Mouse (Mus musculus) CD4-positive, CD25-positive, alpha-beta regulatory T cell, adult 2 months (primary cell): ENCODE data around the gene Gm11034.

Experiments
- DNase-seq: peaks from one replicate; pipeline ENCODE4 v3.0.0-alpha.2; 2012; ENCODE audit warnings: low read depth, low spot score

The Gm11034 gene

DNA sequence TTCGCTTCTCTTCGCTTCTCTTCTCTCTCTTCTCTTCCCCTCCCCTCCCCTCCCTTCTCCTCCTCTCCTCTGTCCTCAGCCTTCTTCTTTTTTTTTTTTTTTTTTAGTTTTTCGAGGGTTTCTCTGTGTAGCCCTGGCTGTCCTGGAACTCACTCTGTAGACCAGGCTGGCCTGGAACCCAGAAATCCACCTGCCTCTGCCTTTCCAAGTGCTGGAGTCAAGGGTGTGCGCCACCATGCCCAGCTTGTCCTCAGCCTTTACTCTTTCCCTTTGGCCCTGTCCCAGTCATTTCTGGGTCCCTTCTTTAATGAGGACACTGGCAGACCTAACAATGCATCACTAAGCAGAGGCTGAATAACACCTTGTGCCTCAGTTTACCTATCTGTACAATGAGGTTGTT, at the start of gene Gm11034:
Gene Gm11034, minus strand, starts transcription at position 101 of the 400 bp plus-strand sequence.
- no peak for DNase-seq

DNA sequence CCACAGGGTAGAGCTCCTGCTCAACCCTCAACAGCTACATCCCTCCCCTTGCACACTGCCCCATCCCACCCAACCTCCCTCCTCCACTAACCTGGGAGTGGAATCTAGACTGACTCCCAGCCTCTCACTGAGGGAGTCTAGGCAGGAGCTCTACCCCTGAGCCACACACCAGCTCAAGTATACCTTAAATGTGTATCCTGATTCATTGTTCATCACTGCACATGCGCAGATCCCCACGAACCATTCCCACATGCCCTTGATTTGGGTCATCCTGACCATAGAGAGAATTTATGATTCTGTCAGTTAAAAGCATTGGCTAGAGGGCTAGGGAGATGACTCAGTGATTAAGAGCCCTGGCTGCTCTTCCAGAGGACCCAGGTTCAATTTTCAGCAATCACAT, 49.3 kb upstream of the Gm11034 start:
- no peak for DNase-seq

DNA sequence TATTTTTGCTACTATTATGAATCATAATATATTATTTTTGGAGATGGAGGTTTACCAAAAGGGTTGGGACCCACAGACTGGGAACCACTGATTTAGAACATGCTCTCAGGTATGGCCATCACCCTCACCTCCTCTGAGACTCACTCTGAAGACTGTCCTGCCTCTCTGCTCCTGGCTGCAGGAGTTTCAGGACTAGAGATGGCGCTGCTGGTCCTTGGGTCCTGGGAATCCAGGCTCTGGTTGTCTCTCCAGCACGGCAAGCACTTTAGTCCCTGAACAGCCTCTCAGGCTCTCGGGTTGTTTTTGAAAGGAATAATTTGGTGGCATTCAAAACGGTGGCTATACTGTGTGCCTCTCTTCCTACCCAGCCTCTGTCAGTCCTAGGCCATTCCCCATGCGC, 48.4 kb upstream of the Gm11034 start:
- DNase-seq: no peak

DNA sequence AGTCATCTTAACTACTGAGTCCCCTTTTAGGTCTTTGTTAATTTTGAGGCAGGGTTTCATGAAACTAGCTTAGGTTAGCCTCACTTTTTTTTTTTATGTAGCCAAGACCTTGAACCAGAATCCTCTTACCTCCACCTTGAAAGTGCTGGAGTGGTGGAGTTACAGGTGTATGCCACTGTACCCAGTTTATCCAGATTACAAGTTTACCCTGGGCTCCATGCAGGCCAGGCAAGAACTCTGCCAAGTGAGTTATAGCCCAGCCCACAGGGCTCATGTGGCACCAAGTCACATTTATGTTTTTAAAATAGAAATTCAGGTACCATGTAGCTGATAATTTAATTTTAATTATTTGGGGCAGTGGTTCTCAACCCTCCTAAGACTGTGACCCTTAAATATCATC, 48.0 kb upstream of the Gm11034 start:
- no peak for DNase-seq

DNA sequence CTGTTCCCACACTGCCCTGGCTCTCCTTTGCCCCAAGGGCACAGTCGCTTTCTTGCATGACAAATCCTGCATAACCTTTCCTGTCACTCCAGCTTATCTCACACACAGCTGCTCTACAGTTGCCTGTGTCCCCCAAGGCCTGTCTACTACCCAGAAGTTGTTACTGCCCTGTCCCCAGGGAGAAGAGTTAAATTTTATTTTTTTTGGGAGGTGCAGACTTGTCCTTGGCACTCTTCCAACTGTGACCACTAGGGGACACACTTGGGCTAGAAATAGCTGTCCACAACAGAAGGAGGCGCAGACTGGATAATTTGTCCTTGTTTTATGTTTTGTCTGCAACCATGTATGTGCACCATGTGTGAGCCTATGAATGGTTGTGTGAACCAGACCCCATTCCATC, 47.6 kb upstream of the Gm11034 start:
- DNase-seq: peak; percentile 91

DNA sequence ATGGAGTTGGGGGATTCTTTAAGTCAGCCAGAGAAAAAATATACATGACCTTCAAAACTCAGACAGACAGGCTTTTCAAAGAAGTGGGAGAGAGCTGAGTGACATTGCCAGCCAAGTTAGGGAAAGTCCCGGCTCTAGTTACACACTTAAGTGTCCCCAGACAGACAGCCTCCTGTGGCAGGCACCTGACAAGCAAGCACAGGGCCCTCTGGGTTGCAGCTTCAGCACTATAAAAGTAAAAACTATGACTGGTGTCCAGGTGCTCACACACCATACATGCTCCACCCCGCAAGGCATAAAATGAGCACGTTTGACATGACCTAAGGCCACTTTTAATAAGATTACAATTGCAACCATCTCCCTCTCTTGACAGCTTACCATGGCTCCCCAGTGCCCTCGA, 47.1 kb upstream of the Gm11034 start:
- peak; percentile 78 for DNase-seq

DNA sequence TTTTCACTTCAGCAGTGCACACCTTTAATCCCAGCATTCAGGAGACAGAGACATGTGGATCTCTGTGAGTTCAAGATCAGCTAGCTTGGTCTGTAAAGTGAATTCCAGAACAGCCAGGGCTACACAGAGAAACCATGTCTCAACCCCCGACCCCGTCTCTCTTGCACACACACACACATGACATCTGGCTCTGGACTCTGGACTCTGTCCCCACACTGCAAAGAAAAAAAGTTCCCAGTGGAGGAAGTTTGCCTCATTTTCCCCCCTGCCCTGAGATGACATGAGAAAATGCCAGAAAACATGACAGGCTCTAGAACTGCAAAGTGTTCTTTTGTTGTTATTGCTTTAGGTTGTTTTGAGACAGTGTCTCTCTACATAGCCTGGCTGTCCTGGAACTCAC, 46.4 kb upstream of the Gm11034 start:
- no peak for DNase-seq

DNA sequence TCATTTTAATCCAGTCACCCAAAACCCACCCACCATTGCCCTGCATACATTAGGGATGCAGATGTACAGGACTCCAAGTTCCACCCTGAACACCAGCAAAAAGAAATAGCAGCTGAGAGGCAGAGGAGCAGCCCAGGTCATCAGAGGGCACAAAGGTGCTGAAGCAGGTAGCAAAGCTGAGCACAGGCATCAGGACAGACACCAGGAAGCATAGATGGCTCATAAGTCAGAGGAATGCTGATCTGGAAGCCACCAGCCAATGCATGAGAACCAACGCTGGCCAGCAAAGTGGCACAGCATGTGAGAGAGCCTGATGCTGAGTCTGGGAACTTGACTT, 44.4 kb upstream of the Gm11034 start:
- DNase-seq: no peak

DNA sequence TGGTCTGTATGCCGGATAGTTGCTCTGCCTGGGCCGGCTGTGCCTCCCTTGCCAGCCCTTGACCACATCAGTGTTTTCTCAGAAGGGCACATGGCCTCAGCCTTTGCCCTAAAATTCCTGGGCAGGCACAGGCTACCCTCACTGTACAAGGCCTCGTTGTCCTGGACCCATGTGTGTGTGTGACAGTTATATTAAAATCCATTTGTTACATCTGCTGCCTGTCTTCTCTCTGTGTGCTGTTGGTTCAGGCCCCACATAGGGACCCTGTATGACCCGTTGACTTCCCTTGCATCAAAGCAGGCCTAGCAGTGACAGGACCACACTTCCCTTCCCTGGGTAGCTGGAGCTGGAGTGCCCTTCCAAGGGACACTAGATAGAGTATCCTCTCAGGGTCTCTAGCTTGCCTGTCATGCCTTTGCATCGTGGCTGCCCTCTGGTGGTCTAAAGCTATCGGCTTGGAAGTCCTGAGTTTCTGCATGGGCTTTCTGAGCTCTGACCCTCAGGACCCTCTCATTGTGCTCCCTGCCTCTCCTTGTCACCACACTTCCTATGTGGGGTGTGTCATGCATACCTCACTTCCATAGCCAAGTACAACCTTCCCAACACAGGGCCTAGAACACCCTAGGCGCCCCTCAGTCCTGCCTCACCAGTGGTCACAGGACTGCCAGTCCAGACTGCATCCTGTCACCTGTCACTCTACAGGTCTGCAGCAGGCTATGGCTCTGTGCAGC, 43.9 kb upstream of the Gm11034 start:
- DNase-seq: peak; percentile 62

DNA sequence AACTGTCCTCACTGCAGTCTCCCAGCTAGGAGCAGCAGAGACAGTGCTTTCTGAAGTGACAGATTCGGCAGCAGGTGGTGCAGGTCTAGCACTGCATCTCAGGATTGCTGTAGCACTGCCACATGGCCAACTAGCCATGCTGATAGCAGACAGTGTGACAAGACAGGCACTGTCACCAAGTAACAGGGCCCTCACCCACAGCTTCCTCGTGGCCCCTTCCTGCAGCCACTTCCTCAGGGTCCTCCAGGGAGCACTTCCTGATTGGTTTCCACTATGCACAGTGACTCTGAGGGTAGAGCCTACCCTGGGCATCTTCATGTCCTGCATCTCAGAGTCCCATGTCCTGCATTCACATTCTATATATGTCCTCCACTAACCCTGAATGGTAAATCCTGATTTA, 31.2 kb upstream of the Gm11034 start:
- DNase-seq: no peak

DNA sequence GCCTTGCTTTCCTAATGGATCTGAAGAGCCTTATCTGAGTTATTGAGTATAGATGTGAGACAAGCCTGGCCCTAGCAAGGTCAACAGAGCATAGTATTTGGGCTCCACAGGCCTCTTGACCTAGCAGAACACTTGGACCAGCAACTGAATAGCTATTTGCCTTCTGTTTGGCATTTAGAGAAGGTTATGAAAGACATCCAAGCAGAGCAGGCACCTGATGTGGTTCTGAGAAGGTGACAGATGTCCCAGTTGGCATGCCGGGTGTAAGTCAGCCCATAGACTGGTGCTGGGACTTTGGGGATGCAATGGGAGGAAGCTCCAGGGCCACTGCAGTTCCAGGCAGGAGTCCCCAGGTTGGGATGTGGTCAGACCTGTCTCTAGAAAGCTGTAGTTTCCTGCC, 28.8 kb upstream of the Gm11034 start:
- no peak for DNase-seq

DNA sequence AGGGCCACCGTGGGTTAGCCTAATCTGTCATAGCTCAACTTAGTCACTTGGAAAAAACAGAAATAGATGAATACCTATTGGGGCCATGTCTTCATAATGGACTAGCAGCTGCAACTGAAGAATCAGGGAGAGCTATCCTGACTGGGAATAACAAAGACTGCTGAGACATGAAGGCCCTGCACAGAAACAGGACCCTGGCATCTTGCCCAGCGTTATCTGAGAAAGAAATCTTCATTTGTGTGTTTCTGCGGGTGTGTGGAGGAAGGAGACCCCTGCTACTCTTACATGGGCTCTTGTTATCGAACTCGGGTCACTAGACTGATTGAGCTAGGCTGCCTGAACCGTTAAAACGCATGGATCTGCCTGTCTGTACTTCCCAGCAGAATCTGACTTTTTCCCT, 27.5 kb upstream of the Gm11034 start:
- no peak for DNase-seq

DNA sequence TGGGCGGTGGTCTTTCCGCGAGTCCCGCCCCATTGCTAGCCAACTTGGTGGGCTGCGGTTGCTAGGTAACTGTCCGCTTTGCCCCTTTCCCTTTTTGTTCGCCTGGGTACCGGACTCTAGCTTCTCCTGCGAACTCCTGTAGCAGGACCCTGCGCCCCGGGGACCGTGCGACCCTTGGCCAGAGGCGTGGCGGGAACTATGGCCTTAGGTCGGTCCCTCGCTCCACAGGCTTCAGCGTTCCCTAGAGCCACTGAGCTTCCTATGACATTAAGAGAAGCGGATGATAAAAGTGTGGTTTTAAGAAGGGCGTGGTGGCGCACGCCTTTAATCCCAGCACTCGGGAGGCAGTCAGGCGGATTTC, 26.9 kb upstream of the Gm11034 start:
- no peak for DNase-seq

DNA sequence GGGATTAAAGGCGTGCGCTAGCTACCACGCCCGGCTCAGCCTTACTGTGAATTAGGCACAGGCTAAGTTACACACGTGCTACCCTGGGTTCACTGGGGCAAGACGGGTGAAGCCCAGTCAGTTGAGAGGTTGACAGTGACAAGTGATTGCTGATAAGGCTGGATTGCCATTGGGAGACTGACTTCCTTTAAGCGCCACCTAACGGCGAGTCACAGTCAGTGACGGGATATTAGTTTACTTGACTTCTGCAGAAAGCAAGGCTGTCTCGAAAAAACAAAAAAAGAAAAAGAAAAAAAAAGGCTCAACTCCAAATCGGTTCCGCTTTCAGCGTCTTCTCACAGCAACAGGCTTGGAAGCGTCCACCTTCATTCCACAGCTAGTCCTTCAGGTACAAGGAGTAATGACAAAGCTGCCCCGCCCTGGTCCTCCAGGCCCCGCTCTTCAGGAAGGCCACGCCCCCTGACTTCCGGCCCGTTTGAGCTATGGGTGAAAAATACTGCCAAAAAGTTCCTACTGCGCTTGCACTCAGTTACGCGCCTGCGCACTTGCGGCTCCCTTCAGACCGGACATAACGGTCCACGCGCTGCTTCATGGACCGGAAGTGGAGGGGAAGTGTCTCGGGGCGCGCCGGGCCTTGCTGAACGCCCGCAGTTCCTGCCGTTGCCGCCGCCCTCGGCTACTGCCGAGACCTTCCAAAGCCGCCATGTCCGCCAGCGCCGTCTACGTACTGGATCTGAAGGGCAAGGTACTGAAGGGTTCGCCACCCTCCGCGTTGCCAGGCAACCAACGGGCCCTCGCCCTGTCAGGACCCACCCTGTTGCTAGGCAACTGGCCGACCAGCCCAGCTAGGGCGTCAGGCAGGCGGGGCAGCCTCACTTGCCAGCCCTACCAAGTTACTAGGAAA, 26.3 kb upstream of the Gm11034 start, which contains the start of gene Ap1m1:
Gene Ap1m1, plus strand, starts transcription at position 520 of the 904 bp plus-strand sequence.
- peak; percentile 99 for DNase-seq

DNA sequence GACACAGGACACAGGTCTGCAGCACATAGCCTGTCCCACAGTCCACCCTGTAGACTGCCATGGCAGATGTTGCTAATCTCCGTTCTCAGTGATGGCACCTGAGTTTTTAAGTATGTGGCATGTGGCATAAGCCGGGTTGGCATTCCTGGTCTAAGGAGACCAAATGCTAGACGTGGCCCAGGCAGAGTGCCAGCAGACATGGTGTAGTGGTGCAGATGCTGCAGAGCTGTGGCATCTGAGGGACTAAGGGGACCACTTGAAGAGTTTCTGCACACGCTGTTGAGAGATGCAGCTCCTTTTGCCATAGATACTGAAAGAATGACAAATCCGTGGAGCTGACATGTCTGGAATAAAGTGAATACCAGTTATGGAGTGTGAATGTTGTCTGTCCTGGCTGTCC, 9.2 kb upstream of the Gm11034 start:
- DNase-seq: no peak

DNA sequence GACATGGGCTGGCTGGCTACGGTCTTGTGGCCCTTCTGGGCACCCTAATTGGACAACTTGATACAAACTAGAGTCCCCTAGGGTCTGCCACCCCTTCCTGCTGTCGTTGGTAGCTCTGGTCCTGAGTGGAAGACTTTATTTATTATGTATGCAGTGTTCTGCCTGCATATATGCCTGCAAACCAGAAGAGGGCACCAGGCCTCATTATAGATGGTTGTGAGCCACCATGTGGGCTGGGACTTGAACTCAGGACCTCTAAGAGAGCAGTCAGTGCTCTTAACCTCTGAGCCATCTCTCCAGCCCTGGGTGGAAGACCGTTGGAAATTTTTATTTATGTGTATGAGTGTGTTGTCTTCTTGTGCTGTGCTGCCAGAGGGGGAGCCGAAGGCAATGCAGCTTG, 7.3 kb upstream of the Gm11034 start:
- peak; percentile 47 for DNase-seq

DNA sequence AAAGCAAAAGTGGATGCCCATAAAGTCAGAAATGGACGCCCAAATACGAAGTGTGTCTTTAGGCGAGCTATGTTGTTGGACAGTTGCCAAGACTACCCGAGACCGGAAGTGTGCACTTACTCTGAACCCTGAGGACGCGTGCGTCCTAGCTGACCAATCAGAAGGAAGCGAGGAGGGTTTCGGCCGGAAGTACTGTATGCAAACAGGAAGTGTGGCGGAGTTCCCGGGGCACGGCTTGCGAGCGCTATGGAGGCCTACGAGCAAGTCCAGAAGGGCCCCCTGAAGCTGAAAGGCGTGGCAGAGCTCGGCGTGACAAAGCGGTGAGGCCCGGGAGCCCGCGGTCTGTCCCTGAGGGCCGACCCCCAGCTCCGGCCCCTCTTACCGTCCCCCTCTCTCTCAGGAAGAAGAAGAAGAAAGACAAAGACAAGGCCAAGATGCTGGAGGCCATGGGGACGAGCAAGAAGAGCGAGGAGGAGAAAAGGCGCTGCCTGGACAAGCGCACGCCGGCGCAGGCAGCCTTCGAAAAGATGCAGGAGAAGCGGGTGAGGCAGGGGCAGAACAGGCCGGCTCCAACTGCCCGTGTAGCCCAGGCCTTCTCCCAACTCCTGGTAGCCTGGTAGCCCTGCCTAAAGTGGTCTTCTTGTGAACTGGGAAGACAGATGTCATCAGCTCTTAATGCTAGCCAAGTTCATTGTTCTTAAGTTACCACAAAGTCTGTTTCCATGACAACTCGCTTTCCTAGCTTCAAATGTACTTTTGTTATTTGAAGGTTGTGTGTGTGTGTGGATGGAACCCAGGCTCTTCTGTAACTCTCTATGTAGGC, 6.3 kb upstream of the Gm11034 start, which contains the start of gene Fam32a:
Gene Fam32a, plus strand, starts transcription at position 190 of the 823 bp plus-strand sequence.
- DNase-seq: peak; percentile 98

DNA sequence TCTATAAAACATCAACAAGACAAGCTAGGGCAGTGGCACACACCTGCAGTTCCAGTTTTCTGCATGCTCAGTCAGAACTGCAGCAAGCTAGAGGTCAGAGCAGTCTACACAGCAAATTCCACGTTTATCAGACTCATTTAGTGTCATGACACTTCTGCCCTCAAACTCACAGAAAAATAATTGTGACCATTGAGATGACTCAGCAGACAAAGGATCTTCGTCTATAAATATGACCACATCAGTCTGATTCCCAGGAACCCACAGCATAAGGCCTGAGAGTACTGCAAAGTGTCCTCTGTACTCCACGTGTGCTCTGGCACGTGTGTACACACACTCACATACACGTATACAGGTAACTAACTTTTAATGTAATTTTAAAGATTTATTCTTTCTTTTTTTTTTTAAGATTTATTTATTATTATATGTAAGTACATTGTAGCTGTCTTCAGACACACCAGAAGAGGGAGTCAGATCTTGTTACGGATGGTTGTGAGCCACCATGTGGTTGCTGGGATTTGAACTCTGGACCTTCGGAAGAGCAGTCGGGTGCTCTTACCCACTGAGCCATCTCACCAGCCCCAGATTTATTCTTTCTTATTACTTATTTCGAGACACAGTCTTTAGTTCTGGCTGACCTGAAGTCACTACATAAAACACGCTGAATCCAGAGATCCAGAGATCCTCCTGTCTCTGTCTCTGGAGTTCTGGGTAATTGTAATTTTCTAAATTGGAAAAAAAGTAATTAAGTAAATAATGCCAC, 5.5 kb upstream of the Gm11034 start:
- DNase-seq: no peak

DNA sequence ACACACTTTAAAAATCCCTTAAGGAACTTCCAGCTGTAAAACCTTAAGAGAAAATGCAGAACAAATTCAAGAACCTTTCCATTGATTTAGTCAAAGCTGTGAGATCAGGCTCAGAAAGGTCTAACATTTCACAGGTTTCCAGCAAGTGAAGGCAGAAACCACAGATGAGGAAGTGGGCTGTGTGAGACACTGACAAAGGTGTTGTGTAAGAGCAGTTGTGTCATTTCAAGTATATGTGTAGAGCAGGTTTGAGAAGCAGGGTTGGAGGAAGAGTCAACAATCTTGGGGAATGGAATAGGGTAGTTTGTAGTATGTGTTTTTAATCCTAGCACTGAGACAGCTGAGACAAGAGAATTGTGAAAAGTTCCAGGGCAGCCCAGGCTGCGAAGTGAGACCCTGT, 2.4 kb upstream of the Gm11034 start:
- peak; percentile 66 for DNase-seq

DNA sequence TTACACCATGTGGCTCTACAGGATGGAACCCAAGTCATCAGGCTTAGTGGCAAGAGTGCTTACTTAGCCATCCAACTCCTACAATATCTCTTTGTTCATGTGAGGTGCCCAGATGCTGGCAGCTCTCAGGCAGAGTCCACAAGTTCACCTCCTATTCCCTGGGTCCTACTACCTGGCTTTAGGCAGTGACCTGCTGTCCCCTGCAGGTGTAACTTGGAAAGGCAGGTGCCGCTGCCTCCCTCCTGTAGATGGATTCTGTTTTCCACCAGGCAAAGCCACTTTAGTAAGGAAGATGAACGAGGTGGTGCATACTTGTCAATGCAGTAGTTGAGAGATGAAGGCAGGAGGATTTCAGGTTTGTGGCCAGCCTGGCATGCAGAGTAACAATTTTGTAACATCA, 1.6 kb upstream of the Gm11034 start:
- peak; percentile 73 for DNase-seq

DNA sequence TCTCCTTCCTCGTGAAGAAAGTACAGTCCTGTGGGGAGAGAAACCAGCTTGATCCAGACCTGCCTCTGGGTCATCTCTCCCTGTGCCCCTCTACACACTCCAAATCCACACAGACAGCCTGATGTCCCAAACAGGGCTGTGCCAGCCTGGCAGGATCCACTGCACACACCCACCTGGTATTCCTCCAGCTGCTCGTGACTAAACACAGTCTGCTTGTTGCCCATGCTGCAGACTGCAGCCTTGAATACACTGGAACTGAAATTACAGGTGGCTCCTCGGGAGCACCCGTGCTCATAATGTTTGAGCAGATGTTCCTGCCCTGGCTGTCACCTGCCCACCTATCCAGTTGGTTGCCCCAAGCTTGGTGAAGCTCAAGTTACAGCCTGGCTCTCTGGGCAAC, 685 bp downstream of the Gm11034 start, which contains the start of gene Cib3:
Gene Cib3, minus strand, starts transcription at position 87 of the 400 bp plus-strand sequence.
- no peak for DNase-seq
